Mouse (Mus musculus): ENCODE measurements at regions not wholly inside any gene's neighbourhood (a gene's known extent, or its start where the extent isn't known, plus 50 kb on each side); places are given as distances from the start of the nearest gene placed in this dataset.

GRCm38 (mm10) chr1:88568447-88569053 is 58.7 kb upstream of the Glrp1 start:
- TF ChIP-seq USF1 (IDR thresholded peaks at IDR 0.05; ENCODE audit: low read depth) (no peak), TCF12 (IDR thresholded peaks at IDR 0.05; ENCODE audit: insufficient read depth, poor library complexity, severe bottlenecking) (no peak), POLR2A (IDR thresholded peaks at IDR 0.05; ENCODE audit: insufficient read length, low read depth) (no peak), MAX (IDR thresholded peaks at IDR 0.05; ENCODE audit: low read depth) (no peak), MYOG (IDR thresholded peaks at IDR 0.05; ENCODE audit: control insufficient read depth in 1 of 3, insufficient read depth in 1 of 3, insufficient read length in 2 of 3, low read depth in 2 of 3) (no peak), POLR2AphosphoS2 (IDR thresholded peaks at IDR 0.05; ENCODE audit: insufficient read length, low read depth) (no peak), MYOD1 (IDR thresholded peaks at IDR 0.05; ENCODE audit: control insufficient read depth in 1 of 3, insufficient read length in 2 of 3, low read depth in 2 of 3) (no peak), E2F4 (IDR thresholded peaks at IDR 0.05; ENCODE audit: insufficient read depth) (no peak), CEBPB (IDR thresholded peaks at IDR 0.05; ENCODE audit: insufficient read depth, poor library complexity, severe bottlenecking) (no peak), TCF3 (IDR thresholded peaks at IDR 0.05; ENCODE audit: insufficient read length, low read depth) (no peak), REST (IDR thresholded peaks at IDR 0.05; ENCODE audit: insufficient read depth, insufficient read length) (no peak), SRF (IDR thresholded peaks at IDR 0.05; ENCODE audit: control insufficient read depth, insufficient read length, low read depth) (no peak)
